ENCODE assay signal across 8 mouse cellular contexts in genomic region chr11:96064521-96065214, GRCm38 (mm10). TPM values are rescaled to one million over a fixed set of nuclear protein-coding genes. Genes with fewer than 3 reads are reported as not detected.
DNase-seq lines count a peak whose midpoint lies in the region; ATAC-seq and TF ChIP-seq lines count a peak whose summit lies in the region.

No protein-coding gene starts in this region.

- peak; percentile 58 for ATAC-seq in heart, embryonic 11.5 days (replicated peaks; ENCODE audit: insufficient number of reproducible peaks, low FRiP score, low TSS enrichment)
- ATAC-seq in limb, embryonic 14.5 days (ENCODE audit: low FRiP score, low read depth): peak; percentile 53; the same call in 1 of the 2 replicates
- ATAC-seq in midbrain, embryonic 14.5 days (ENCODE audit: low FRiP score, low TSS enrichment): peak; percentile 48

- TF ChIP-seq EP300 in heart, adult 2 months (IDR thresholded peaks at IDR 0.05; ENCODE audit: insufficient read depth, low read depth, low read length): no peak

- H3K27me3 ChIP-seq in heart, adult 2 months (ENCODE audit: control insufficient read depth, insufficient read depth, low read length): no peaks in the 10 kb centered on the region
- H3K27me3 ChIP-seq in heart, embryonic 11.5 days (ENCODE audit: control insufficient read depth, insufficient read depth, low read length): no peaks in the 10 kb centered on the region
- no peaks in the 10 kb centered on the region for H3K27me3 ChIP-seq in limb, embryonic 14.5 days (ENCODE audit: control insufficient read depth, insufficient read depth, low read length)
- H3K27me3 ChIP-seq in midbrain, embryonic 14.5 days (ENCODE audit: control insufficient read depth, insufficient read depth, low read length): no peaks in the 10 kb centered on the region

- peaks cover 21% of the 10 kb centered on the region for H3K36me3 ChIP-seq in heart, adult 2 months (ENCODE audit: control insufficient read depth, insufficient read depth, low read length)
- H3K36me3 ChIP-seq in heart, embryonic 11.5 days (ENCODE audit: control insufficient read depth, insufficient read depth, low read length): peaks cover 9% of the 10 kb centered on the region
- H3K36me3 ChIP-seq in limb, embryonic 14.5 days (ENCODE audit: control insufficient read depth, insufficient read depth, low read length): peaks cover 25% of the 10 kb centered on the region
- peaks cover 22% of the 10 kb centered on the region for H3K36me3 ChIP-seq in midbrain, embryonic 14.5 days (ENCODE audit: control insufficient read depth, insufficient read depth, low read length)

- no peaks in the 10 kb centered on the region for H3K9me3 ChIP-seq in heart, embryonic 11.5 days (replicated peaks; ENCODE audit: control insufficient read depth, low read length)
- H3K9me3 ChIP-seq in limb, embryonic 14.5 days (ENCODE audit: control insufficient read depth, low read length): no peaks in the 10 kb centered on the region
- H3K9me3 ChIP-seq in midbrain, embryonic 14.5 days (ENCODE audit: control insufficient read depth, low read length): no peaks in the 10 kb centered on the region

- H3K4me3 ChIP-seq in heart, adult 2 months: peak overlapping the region; percentile 91
- peak overlapping the region; percentile 95 for H3K4me3 ChIP-seq in bone marrow macrophage, adult 2 months (ENCODE audit: insufficient read depth, low read length)
- H3K4me3 ChIP-seq in heart, embryonic 11.5 days (ENCODE audit: low read depth, low read length): peak overlapping the region; percentile 98
- H3K4me3 ChIP-seq in limb, embryonic 14.5 days (replicated peaks; ENCODE audit: low read length): peak overlapping the region; percentile 94
- peak overlapping the region; percentile 91 for H3K4me3 ChIP-seq in midbrain, embryonic 14.5 days (replicated peaks; ENCODE audit: low read depth, low read length)

- TF ChIP-seq CTCF in heart, adult 2 months (IDR thresholded peaks at IDR 0.05): no peak
- no peak for TF ChIP-seq CTCF in bone marrow macrophage, adult 2 months (IDR thresholded peaks at IDR 0.05; ENCODE audit: low read depth, low read length)

- peak overlapping the region; percentile 93 for H3K27ac ChIP-seq in heart, adult 2 months
- peak overlapping the region; percentile 54 for H3K27ac ChIP-seq in bone marrow macrophage, adult 2 months (ENCODE audit: insufficient read depth, low read depth, low read length)
- H3K27ac ChIP-seq in heart, embryonic 11.5 days (ENCODE audit: low read depth, low read length): peak overlapping the region; percentile 91
- H3K27ac ChIP-seq in limb, embryonic 14.5 days (replicated peaks; ENCODE audit: low read depth, low read length): peak overlapping the region; percentile 79
- peak overlapping the region; percentile 83 for H3K27ac ChIP-seq in midbrain, embryonic 14.5 days (replicated peaks; ENCODE audit: low read depth, low read length)

- peak overlapping the region; percentile 94 for H3K9ac ChIP-seq in heart, adult 2 months (ENCODE audit: low read depth, low read length)
- H3K9ac ChIP-seq in heart, embryonic 11.5 days (ENCODE audit: low read depth, low read length): peak overlapping the region; percentile 97
- peak overlapping the region; percentile 93 for H3K9ac ChIP-seq in limb, embryonic 14.5 days (ENCODE audit: low read depth, low read length, severe bottlenecking)
- peak overlapping the region; percentile 92 for H3K9ac ChIP-seq in midbrain, embryonic 14.5 days (replicated peaks; ENCODE audit: low read length)

- intact Hi-C loops in heart, adult 2 months (cut with DNase I): loop anchor here (1.0 kb wide), 1 partner anchor 28 kb away; no protein-coding TSS in a partner anchor

- TF ChIP-seq POLR2A in heart, adult 2 months (IDR thresholded peaks at IDR 0.05; ENCODE audit: insufficient read depth, low read depth, low read length): no peak
- no peak for TF ChIP-seq POLR2A in bone marrow macrophage, adult 2 months (IDR thresholded peaks at IDR 0.05; ENCODE audit: borderline replicate concordance, low read depth, low read length)
- TF ChIP-seq POLR2A in limb, embryonic 14.5 days (IDR thresholded peaks at IDR 0.05; ENCODE audit: borderline replicate concordance, extremely low read depth, insufficient read depth, insufficient read length): no peak

- H3K79me2 ChIP-seq in heart, adult 2 months (replicated peaks; ENCODE audit: control insufficient read depth, insufficient read depth, low read length): peaks cover 9% of the 10 kb centered on the region

- H3K4me2 ChIP-seq in heart, embryonic 11.5 days: peak overlapping the region; percentile 94
- H3K4me2 ChIP-seq in limb, embryonic 14.5 days (replicated peaks; ENCODE audit: low read depth, low read length, severe bottlenecking): peak overlapping the region; percentile 62
- H3K4me2 ChIP-seq in midbrain, embryonic 14.5 days (ENCODE audit: low read length): peak overlapping the region; percentile 93

- WGBS in heart, adult 2 months: under 1% methylated on average over 62 of the region's 64 CpGs
- under 1% methylated on average over 49 of the region's 64 CpGs for WGBS in heart, embryonic 11.5 days (ENCODE audit: insufficient replicate concordance)
- WGBS in limb, embryonic 14.5 days: 1% methylated on average over 22 of the region's 64 CpGs
- under 1% methylated on average over 57 of the region's 64 CpGs for WGBS in midbrain, embryonic 14.5 days

- DNase-seq in heart, adult 2 months: no peak
- no peak for DNase-seq in heart, adult 8-10 months (ENCODE audit: low spot score)
- DNase-seq in limb, embryonic 14.5 days (ENCODE audit: low spot score): no peak
- no peak for DNase-seq in midbrain, embryonic 14.5 days
- DNase-seq in testis, postnatal 14 days (ENCODE audit: low spot score): peak; percentile 67
- DNase-seq in ovary, adult 18-20 months (ENCODE audit: low spot score): no peak

- peaks cover 6% of the 10 kb centered on the region for H3K4me1 ChIP-seq in heart, adult 2 months (ENCODE audit: control insufficient read depth, insufficient read depth, low read length)
- H3K4me1 ChIP-seq in bone marrow macrophage, adult 2 months (ENCODE audit: control insufficient read depth, insufficient read depth, low read length): peaks cover 11% of the 10 kb centered on the region
- H3K4me1 ChIP-seq in heart, embryonic 11.5 days (ENCODE audit: control insufficient read depth, insufficient read depth, low read length): peaks cover 14% of the 10 kb centered on the region
- peaks cover 14% of the 10 kb centered on the region for H3K4me1 ChIP-seq in limb, embryonic 14.5 days (ENCODE audit: control insufficient read depth, insufficient read depth, low read length)
- H3K4me1 ChIP-seq in midbrain, embryonic 14.5 days (ENCODE audit: control insufficient read depth, insufficient read depth, low read length): peaks cover 20% of the 10 kb centered on the region

RNA-seq across cellular contexts. Expression of gene Ube2z, which starts 0.5 kb away (rescaled TPM):
- total RNA-seq in heart, adult 2 months (2021): 10 to 100 TPM; 29.5 to 29.7 TPM
- polyA plus RNA-seq in heart, adult 2 months (2012; rRNA removed): 22.9 and 41.1 TPM in 2 replicates
- total RNA-seq in heart, adult 8-10 months (2022): 10 to 100 TPM; 28.1 to 32.7 (median 30.7) TPM
- 37.6 and 43.6 TPM in 2 replicates for polyA plus RNA-seq in bone marrow macrophage, adult 2 months (2012; ENCODE audit: insufficient read depth, insufficient read length, missing spikeins)
- polyA plus RNA-seq in heart, embryonic 11.5 days (2014; fragmentation: Nextera tagmentation; extraction: Ambion mirVana): 23.0 and 33.1 TPM in 2 replicates
- 68.9 and 72.6 TPM in 2 replicates for polyA plus RNA-seq in limb, embryonic 14.5 days (2012; rRNA removed)
- polyA plus RNA-seq in limb, embryonic 14.5 days (2014; fragmentation: Nextera tagmentation; extraction: Ambion mirVana): 40.9 and 41.3 TPM in 2 replicates
- 32.3 and 32.7 TPM in 2 replicates for polyA plus RNA-seq in midbrain, embryonic 14.5 days (2014; fragmentation: Nextera tagmentation; extraction: Ambion mirVana)

RNA-seq across cellular contexts. Expression of gene Atp5g1, which starts 10.8 kb away (rescaled TPM):
- total RNA-seq in heart, adult 2 months (2021): 1,000 to 10,000 TPM; 3,096 to 3,522 TPM
- polyA plus RNA-seq in heart, adult 2 months (2012; rRNA removed): 5,903 and 6,025 TPM in 2 replicates
- total RNA-seq in heart, adult 8-10 months (2022): 1,000 to 10,000 TPM; 3,689 to 3,785 (median 3,746) TPM
- 101 and 118 TPM in 2 replicates for polyA plus RNA-seq in bone marrow macrophage, adult 2 months (2012; ENCODE audit: insufficient read depth, insufficient read length, missing spikeins)
- 1,582 and 1,616 TPM in 2 replicates for polyA plus RNA-seq in heart, embryonic 11.5 days (2014; fragmentation: Nextera tagmentation; extraction: Ambion mirVana)
- polyA plus RNA-seq in limb, embryonic 14.5 days (2012; rRNA removed): 265 and 369 TPM in 2 replicates
- polyA plus RNA-seq in limb, embryonic 14.5 days (2014; fragmentation: Nextera tagmentation; extraction: Ambion mirVana): 678 and 741 TPM in 2 replicates
- 679 and 959 TPM in 2 replicates for polyA plus RNA-seq in midbrain, embryonic 14.5 days (2014; fragmentation: Nextera tagmentation; extraction: Ambion mirVana)

RNA-seq across cellular contexts. Expression of gene Snf8, which starts 30.0 kb away (rescaled TPM):
- 10 to 100 TPM; 44.9 to 49.1 TPM for total RNA-seq in heart, adult 2 months (2021)
- polyA plus RNA-seq in heart, adult 2 months (2012; rRNA removed): 18.8 and 23.0 TPM in 2 replicates
- total RNA-seq in heart, adult 8-10 months (2022): 10 to 100 TPM; 41.5 to 49.4 (median 46.7) TPM
- polyA plus RNA-seq in bone marrow macrophage, adult 2 months (2012; ENCODE audit: insufficient read depth, insufficient read length, missing spikeins): 81.3 and 91.8 TPM in 2 replicates
- polyA plus RNA-seq in heart, embryonic 11.5 days (2014; fragmentation: Nextera tagmentation; extraction: Ambion mirVana): 27.1 and 31.3 TPM in 2 replicates
- 30.5 and 41.6 TPM in 2 replicates for polyA plus RNA-seq in limb, embryonic 14.5 days (2012; rRNA removed)
- 39.4 and 40.0 TPM in 2 replicates for polyA plus RNA-seq in limb, embryonic 14.5 days (2014; fragmentation: Nextera tagmentation; extraction: Ambion mirVana)
- 45.3 and 77.5 TPM in 2 replicates for polyA plus RNA-seq in midbrain, embryonic 14.5 days (2014; fragmentation: Nextera tagmentation; extraction: Ambion mirVana)

RNA-seq across cellular contexts. Expression of gene Gip, which starts 40.3 kb away (rescaled TPM):
- not detected for total RNA-seq in heart, adult 2 months (2021)
- not detected in 2 replicates for polyA plus RNA-seq in heart, adult 2 months (2012; rRNA removed)
- total RNA-seq in heart, adult 8-10 months (2022): not detected
- polyA plus RNA-seq in bone marrow macrophage, adult 2 months (2012; ENCODE audit: insufficient read depth, insufficient read length, missing spikeins): not detected in 2 replicates
- polyA plus RNA-seq in heart, embryonic 11.5 days (2014; fragmentation: Nextera tagmentation; extraction: Ambion mirVana): not detected in 2 replicates
- 0.18 TPM in 1 of 2 replicates, not detected in the other for polyA plus RNA-seq in limb, embryonic 14.5 days (2012; rRNA removed)
- not detected in 2 replicates for polyA plus RNA-seq in limb, embryonic 14.5 days (2014; fragmentation: Nextera tagmentation; extraction: Ambion mirVana)
- polyA plus RNA-seq in midbrain, embryonic 14.5 days (2014; fragmentation: Nextera tagmentation; extraction: Ambion mirVana): not detected in 2 replicates

RNA-seq across cellular contexts. Expression of gene Calcoco2, which starts 47.1 kb away (rescaled TPM):
- not detected for total RNA-seq in heart, adult 2 months (2021)
- polyA plus RNA-seq in heart, adult 2 months (2012; rRNA removed): not detected in 2 replicates
- under 1 TPM in 1 of 4 experiments, not detected in 3; 0.29 TPM for total RNA-seq in heart, adult 8-10 months (2022)
- polyA plus RNA-seq in bone marrow macrophage, adult 2 months (2012; ENCODE audit: insufficient read depth, insufficient read length, missing spikeins): not detected in 2 replicates
- not detected in 2 replicates for polyA plus RNA-seq in heart, embryonic 11.5 days (2014; fragmentation: Nextera tagmentation; extraction: Ambion mirVana)
- not detected in 2 replicates for polyA plus RNA-seq in limb, embryonic 14.5 days (2012; rRNA removed)
- polyA plus RNA-seq in limb, embryonic 14.5 days (2014; fragmentation: Nextera tagmentation; extraction: Ambion mirVana): not detected in 2 replicates
- not detected in 2 replicates for polyA plus RNA-seq in midbrain, embryonic 14.5 days (2014; fragmentation: Nextera tagmentation; extraction: Ambion mirVana)
